12 mouse cellular contexts compared by ENCODE assay signal in genomic region chr11:22853477-22854157, GRCm38 (mm10). TPM values are rescaled to one million over a fixed set of nuclear protein-coding genes. Genes with fewer than 3 reads are reported as not detected.
DNase-seq lines count a peak whose midpoint lies in the region; ATAC-seq and TF ChIP-seq lines count a peak whose summit lies in the region.
"Had no signal": no experiment of that assay in that cellular context is flagged by ENCODE, and none has a peak within 500 bp of the region (broad histone marks: within the 10 kb centered on the region; RNA-seq: fewer than 3 reads in every experiment).

No protein-coding gene starts in this region.

- TF ChIP-seq POLR2A in CH12.LX (IDR thresholded peaks at IDR 0.05; ENCODE audit: low read depth, low read length), result no peak

- H3K9me3 ChIP-seq in heart, postnatal 0 days (replicated peaks; ENCODE audit: control insufficient read depth, low read length), result no peaks in the 10 kb centered on the region
- H3K9me3 ChIP-seq in CH12.LX (replicated peaks; ENCODE audit: low read length), result no peaks in the 10 kb centered on the region
- H3K9me3 ChIP-seq in forebrain, embryonic 16.5 days (ENCODE audit: control insufficient read depth, low read length), result no peaks in the 10 kb centered on the region
- H3K9me3 ChIP-seq: forebrain, embryonic 12.5 days; neural tube, embryonic 12.5 days had no signal

- no peaks in the 10 kb centered on the region for H3K27me3 ChIP-seq in heart, postnatal 0 days (ENCODE audit: control insufficient read depth, insufficient read depth, low read length)
- H3K27me3 ChIP-seq in CH12.LX (replicated peaks), result no peaks in the 10 kb centered on the region
- peaks cover 15% of the 10 kb centered on the region for H3K27me3 ChIP-seq in forebrain, embryonic 16.5 days (replicated peaks; ENCODE audit: control insufficient read depth, insufficient read depth, low read length)

- peaks cover 95% of the 10 kb centered on the region for H3K79me2 ChIP-seq in CH12.LX (replicated peaks; ENCODE audit: control insufficient read depth, extremely low read depth, insufficient read depth, poor library complexity, severe bottlenecking)

- H3K36me3 ChIP-seq in heart, postnatal 0 days (replicated peaks; ENCODE audit: control insufficient read depth, insufficient read depth, low read length), result no peaks in the 10 kb centered on the region
- H3K36me3 ChIP-seq in CH12.LX (replicated peaks in 1 of 2; ENCODE audit: control insufficient read depth in 1 of 2, insufficient read depth in 1 of 2, low read length in 1 of 2), result peaks cover 7 to 40% of the 10 kb centered on the region in 2 experiments
- H3K36me3 ChIP-seq in forebrain, embryonic 16.5 days (ENCODE audit: control insufficient read depth, insufficient read depth), result no peaks in the 10 kb centered on the region
- H3K36me3 ChIP-seq: forebrain, embryonic 12.5 days; neural tube, embryonic 12.5 days had no signal

- intact Hi-C loops in heart, postnatal 36 days (cut with DNase I), result loop anchor here (10.0 kb wide), 1 partner anchor 451 kb away; the partner anchor contains the start of gene Usp34

- no peak overlapping the region for H3K4me3 ChIP-seq in heart, postnatal 0 days (ENCODE audit: low read depth, low read length)
- H3K4me3 ChIP-seq in CH12.LX (replicated peaks in 1 of 3; ENCODE audit: low read depth in 2 of 3, low read length in 2 of 3, poor library complexity in 1 of 3), result peak overlapping the region; percentile 15 to 50 (median 31)
- H3K4me3 ChIP-seq in forebrain, embryonic 16.5 days (replicated peaks; ENCODE audit: low read length), result no peak overlapping the region
- H3K4me3 ChIP-seq: forebrain, embryonic 12.5 days; neural tube, embryonic 12.5 days had no signal

- no peak overlapping the region for H3K4me2 ChIP-seq in heart, postnatal 0 days (ENCODE audit: low read depth, low read length)
- peak overlapping the region; percentile 78 for H3K4me2 ChIP-seq in CH12.LX (ENCODE audit: insufficient read depth, low read depth, poor library complexity, severe bottlenecking)
- H3K4me2 ChIP-seq in forebrain, embryonic 16.5 days (ENCODE audit: low read length), result no peak overlapping the region
- H3K4me2 ChIP-seq: forebrain, embryonic 12.5 days; neural tube, embryonic 12.5 days had no signal

- in situ Hi-C loops in CH12.LX (cut with MboI; ENCODE audit: low pct_ligation_motif_present, low pct_unique_long_range_greater_than_20kb, low sequenced_read_pairs), result loop anchor here (5.0 kb wide), 1 partner anchor 161 kb away; no protein-coding TSS in a partner anchor

- dilution Hi-C loops in CH12.LX (cut with MboI; ENCODE audit: extremely low pct_ligation_motif_present, extremely low pct_unique_long_range_greater_than_20kb, low sequenced_read_pairs), result no loop called here

- peak overlapping the region; percentile 26; the same call in 1 of the 2 replicates for H3K27ac ChIP-seq in heart, postnatal 0 days (ENCODE audit: low read depth)
- H3K27ac ChIP-seq in CH12.LX (ENCODE audit: insufficient read depth, low read depth), result peak overlapping the region; percentile 50
- no peak overlapping the region for H3K27ac ChIP-seq in forebrain, embryonic 16.5 days (ENCODE audit: low read length)
- H3K27ac ChIP-seq: forebrain, embryonic 12.5 days; neural tube, embryonic 12.5 days had no signal

- no peak for TF ChIP-seq EP300 in heart, postnatal 0 days (IDR thresholded peaks at IDR 0.05; ENCODE audit: low read depth)
- TF ChIP-seq EP300 in CH12.LX (IDR thresholded peaks at IDR 0.05; ENCODE audit: low read length), result no peak; the same call in 1 of the 2 replicates

- no peak for TF ChIP-seq CTCF in heart, postnatal 0 days (IDR thresholded peaks at IDR 0.05; ENCODE audit: low read depth)
- TF ChIP-seq CTCF in CH12.LX (conservative IDR thresholded peaks at IDR 0.05 in 1 of 2, IDR thresholded peaks at IDR 0.05 in 1 of 2; ENCODE audit: low read depth in 2 of 2, low read length in 2 of 2), result no peak

- no peak for DNase-seq in heart, postnatal 0 days (ENCODE audit: low spot score)
- DNase-seq in heart, postnatal 36 days, result no peak
- DNase-seq in CH12.LX (ENCODE audit: extremely low read depth), result no peak
- DNase-seq in adrenal gland, postnatal 36 days, result peak; percentile 47 to 50
- no peak for DNase-seq in cerebellum, adult 8-10 months
- DNase-seq: embryo, embryonic 11 days; kidney, adult 18-20 months; right cerebral cortex, adult 18-20 months had no signal

- ATAC-seq in heart, postnatal 0 days (ENCODE audit: insufficient read depth, low read depth), result no peak
- ATAC-seq in megakaryocyte, adult 5-6 weeks (ENCODE audit: poor library complexity, severe bottlenecking), result peak; percentile 25
- no peak for ATAC-seq in forebrain, embryonic 16.5 days

- no peak overlapping the region for H3K9ac ChIP-seq in heart, postnatal 0 days (replicated peaks; ENCODE audit: low read depth, low read length)
- H3K9ac ChIP-seq in CH12.LX (ENCODE audit: insufficient read depth, low read depth), result peak overlapping the region; percentile 20
- no peak overlapping the region for H3K9ac ChIP-seq in forebrain, embryonic 16.5 days (replicated peaks; ENCODE audit: low read depth, low read length)
- H3K9ac ChIP-seq: forebrain, embryonic 12.5 days; neural tube, embryonic 12.5 days had no signal

- peaks cover 29% of the 10 kb centered on the region for H3K4me1 ChIP-seq in heart, postnatal 0 days (ENCODE audit: control insufficient read depth, insufficient read depth)
- peaks cover 32 to 67% of the 10 kb centered on the region in 2 experiments for H3K4me1 ChIP-seq in CH12.LX (ENCODE audit: control insufficient read depth in 1 of 2, insufficient read depth in 2 of 2)
- peaks cover 5% of the 10 kb centered on the region for H3K4me1 ChIP-seq in forebrain, embryonic 16.5 days (replicated peaks; ENCODE audit: control insufficient read depth, insufficient read depth, low read length)

- 52% methylated on average over 2 of the region's 2 CpGs for WGBS in heart, postnatal 0 days
- WGBS in forebrain, embryonic 16.5 days, result 55% methylated on average over 2 of the region's 2 CpGs

- no peak for TF ChIP-seq RAD21 in CH12.LX (IDR thresholded peaks at IDR 0.05; ENCODE audit: low read depth, low read length)

TF ChIP-seq in CH12.LX, 34 proteins besides CTCF, POLR2A, EP300 and RAD21:
- TF ChIP-seq ZNF384 (IDR thresholded peaks at IDR 0.05; ENCODE audit: low read depth, low read length), result no peak
- TF ChIP-seq CHD1 (IDR thresholded peaks at IDR 0.05; ENCODE audit: low read depth, low read length), result peak; percentile 88
- peak; percentile 38; the same call in 1 of the 2 replicates for TF ChIP-seq CHD2 (IDR thresholded peaks at IDR 0.05; ENCODE audit: low read length)
- TF ChIP-seq MAFK (IDR thresholded peaks at IDR 0.05; ENCODE audit: insufficient replicate concordance, low read length), result no peak
- TF ChIP-seq ZKSCAN1 (IDR thresholded peaks at IDR 0.05; ENCODE audit: borderline replicate concordance, low read depth, low read length), result no peak
- TF ChIP-seq USF2 (conservative IDR thresholded peaks at IDR 0.05; ENCODE audit: low read depth, low read length), result no peak
- peak; percentile 49 for TF ChIP-seq SIN3A (IDR thresholded peaks at IDR 0.05; ENCODE audit: low read length)
- no peak for TF ChIP-seq ETS1 (conservative IDR thresholded peaks at IDR 0.05; ENCODE audit: low read depth, low read length)
- 0 out of 2 replicates have a peak, but pooled peaks have one; percentile 5 for TF ChIP-seq NRF1 (IDR thresholded peaks at IDR 0.05; ENCODE audit: low read depth, low read length)
- 0 out of 2 replicates have a peak, but pooled peaks have one; percentile 41 for TF ChIP-seq POLR2AphosphoS2 (IDR thresholded peaks at IDR 0.05; ENCODE audit: low read depth, low read length)
- no peak for TF ChIP-seq ZC3H11A (IDR thresholded peaks at IDR 0.05; ENCODE audit: low read depth, low read length)
- TF ChIP-seq MXI1 (IDR thresholded peaks at IDR 0.05; ENCODE audit: low read depth, low read length), result 0 out of 2 replicates have a peak, but pooled peaks have one; percentile 13
- 0 out of 2 replicates have a peak, but pooled peaks have one; percentile 29 for TF ChIP-seq MAX (IDR thresholded peaks at IDR 0.05; ENCODE audit: low read length)

RNA-seq across cellular contexts. Expression of gene B3gnt2, which starts 7.1 kb away (rescaled TPM):
- total RNA-seq in heart, postnatal 0 days (2014; rRNA removed; ENCODE audit: low replicate concordance), result 14.3 and 22.6 TPM in 2 replicates
- 5.1 and 5.9 TPM in 2 replicates for polyA plus RNA-seq in heart, postnatal 0 days (2015; fragmentation: Nextera tagmentation; extraction: Ambion mirVana)
- total RNA-seq in heart, postnatal 36 days (2021), result 1 to 10 TPM; 6.3 to 7.7 TPM
- total RNA-seq in CH12.LX (2012; rRNA removed), result 74.6 and 77.4 TPM in 2 replicates
- total RNA-seq in CH12.LX (2014; rRNA removed), result 62.2 and 75.2 TPM in 2 replicates
- 96.0 and 111 TPM in 2 replicates for polyA plus RNA-seq in CH12.LX (2012; ENCODE audit: insufficient read length, low read depth)
- 10 to 100 TPM; 35.9 to 62.8 TPM for total RNA-seq in adrenal gland, postnatal 36 days (2021)
- 8.3 and 13.0 TPM in 2 replicates for total RNA-seq in megakaryocyte, adult 5-6 weeks (2015)
- 20.8 and 28.9 TPM in 2 replicates for total RNA-seq in megakaryocyte, adult 5-6 weeks (2017)
- 1.1 and 3.1 TPM in 2 replicates for polyA plus RNA-seq in forebrain, embryonic 16.5 days (2015; fragmentation: Nextera tagmentation; extraction: Ambion mirVana)

Comparison
In these comparisons a context has a peak if more than half of its experiments do, and no peak if none do; other contexts are left out.
1. DNase-seq: peak in adrenal gland, postnatal 36 days (2 of 2); none in heart, postnatal 0 days (single experiment), heart, postnatal 36 days (0 of 2), CH12.LX (single experiment) and cerebellum, adult 8-10 months (single experiment).
2. H3K4me3 ChIP-seq: peak in CH12.LX (3 of 3); none in heart, postnatal 0 days (single experiment) and forebrain, embryonic 16.5 days (single experiment).